Mouse (Mus musculus): Measurements from ENCODE around the gene Olfr1218. TPM values are rescaled to one million over a fixed set of nuclear protein-coding genes. Genes with fewer than 3 reads are reported as not detected.

Gene Olfr1218
- polyA plus RNA-seq, 1 experiment from 2014 or later: not detected

GRCm38 (mm10) chr2:89018240-89018639 is 42.7 kb downstream of the Olfr1218 start, which contains the start of gene Olfr1216:
Olfr1216 (minus strand) TSS chr2:89018340.
- Histone ChIP-seq H3K4me2 (ENCODE audit: low read length) (no peak within 1 kb of the TSS), H3K9me3 (ENCODE audit: control insufficient read depth, low read length) (no peaks in the 10 kb centered on the region), H3K4me3 (ENCODE audit: control insufficient read depth in 1 of 2, insufficient read depth in 1 of 2, low read depth in 1 of 2, low read length in 2 of 2) (no peak within 1 kb of the TSS), H3K27me3 (ENCODE audit: control insufficient read depth, insufficient read depth, low read length) (no peaks in the 10 kb centered on the region), H3K36me3 (ENCODE audit: control insufficient read depth, insufficient read depth, low read length) (no peaks in the 10 kb centered on the region), H3K9ac (ENCODE audit: low read length) (no peak within 1 kb of the TSS), H3K27ac (replicated peaks in 1 of 2; ENCODE audit: control insufficient read depth in 1 of 2, insufficient read depth in 1 of 2, low read depth in 2 of 2, low read length in 2 of 2) (no peak within 1 kb of the TSS), H3K4me1 (ENCODE audit: control insufficient read depth in 2 of 2, insufficient read depth in 2 of 2, low read length in 2 of 2) (no peaks in the 10 kb centered on the region)
- no peak for ATAC-seq (ENCODE audit: insufficient number of reproducible peaks, insufficient read depth, low FRiP score, low read depth)
- WGBS: 70% methylated on average over 1 of the region's 1 CpGs

DNA sequence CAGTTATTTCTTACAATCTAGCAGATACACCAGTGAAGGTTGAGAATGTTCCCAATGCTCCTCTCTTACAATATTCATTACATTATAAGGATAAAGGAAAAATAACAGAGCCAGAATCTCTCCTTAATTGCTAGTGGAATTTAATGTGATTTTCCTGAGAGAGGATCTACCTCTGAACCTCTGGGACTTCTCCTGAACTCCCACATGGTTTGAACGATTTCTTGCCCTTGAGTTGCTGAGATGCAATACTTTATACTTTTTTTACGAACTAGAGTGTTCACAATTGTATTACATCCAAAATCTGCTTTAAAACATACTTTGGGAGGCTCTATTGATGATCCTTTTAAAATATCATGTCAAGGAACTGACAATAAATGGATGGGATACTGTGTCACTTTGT is 54.1 kb downstream of the Olfr1218 start, which contains the start of gene Olfr1215:
Gene Olfr1215, minus strand, starts transcription at position 101 of the 400 bp plus-strand sequence.
- WGBS: 53% methylated on average over 2 of the region's 2 CpGs
- Histone ChIP-seq H3K4me1 (ENCODE audit: control insufficient read depth in 2 of 2, insufficient read depth in 2 of 2, low read length in 2 of 2) (no peaks in the 10 kb centered on the region), H3K27ac (replicated peaks in 1 of 2; ENCODE audit: control insufficient read depth in 1 of 2, insufficient read depth in 1 of 2, low read depth in 2 of 2, low read length in 2 of 2) (no peak within 1 kb of the TSS), H3K4me2 (ENCODE audit: low read length) (no peak within 1 kb of the TSS), H3K9ac (ENCODE audit: low read length) (no peak within 1 kb of the TSS), H3K27me3 (ENCODE audit: control insufficient read depth, insufficient read depth, low read length) (no peaks in the 10 kb centered on the region), H3K9me3 (ENCODE audit: control insufficient read depth, low read length) (no peaks in the 10 kb centered on the region), H3K36me3 (ENCODE audit: control insufficient read depth, insufficient read depth, low read length) (no peaks in the 10 kb centered on the region), H3K4me3 (ENCODE audit: control insufficient read depth in 1 of 2, insufficient read depth in 1 of 2, low read depth in 1 of 2, low read length in 2 of 2) (no peak within 1 kb of the TSS)
- no peak for ATAC-seq (ENCODE audit: insufficient number of reproducible peaks, insufficient read depth, low FRiP score, low read depth)

Other genes with a start within 250 kb of the Olfr1218 start
- gene Olfr1202, start 246.7 kb downstream of the Olfr1218 start, polyA plus RNA-seq (2014; fragmentation: Nextera tagmentation; extraction: Ambion mirVana): not detected in 2 replicates
- not detected in 2 replicates for gene Olfr1205, start 231.4 kb downstream of the Olfr1218 start, polyA plus RNA-seq (2014; fragmentation: Nextera tagmentation; extraction: Ambion mirVana)
- not detected in 2 replicates for gene Olfr1204, start 211.9 kb downstream of the Olfr1218 start, polyA plus RNA-seq (2014; fragmentation: Nextera tagmentation; extraction: Ambion mirVana)
- gene Olfr1206, start 198.0 kb downstream of the Olfr1218 start, polyA plus RNA-seq (2014; fragmentation: Nextera tagmentation; extraction: Ambion mirVana): not detected in 2 replicates
- not detected in 2 replicates for gene Olfr1208, start 158.9 kb downstream of the Olfr1218 start, polyA plus RNA-seq (2014; fragmentation: Nextera tagmentation; extraction: Ambion mirVana)
- not detected in 2 replicates for gene Olfr1209, start 146.0 kb downstream of the Olfr1218 start, polyA plus RNA-seq (2014; fragmentation: Nextera tagmentation; extraction: Ambion mirVana)
- gene Olfr1211, start 123.1 kb downstream of the Olfr1218 start, polyA plus RNA-seq (2014; fragmentation: Nextera tagmentation; extraction: Ambion mirVana): not detected in 2 replicates
- gene Olfr1212, start 107.2 kb downstream of the Olfr1218 start, polyA plus RNA-seq (2014; fragmentation: Nextera tagmentation; extraction: Ambion mirVana): not detected in 2 replicates
- gene Gm13762, start 80.9 kb downstream of the Olfr1218 start, polyA plus RNA-seq (2014; fragmentation: Nextera tagmentation; extraction: Ambion mirVana): not detected in 2 replicates
- not detected in 2 replicates for gene Olfr1214, start 68.5 kb downstream of the Olfr1218 start, polyA plus RNA-seq (2014; fragmentation: Nextera tagmentation; extraction: Ambion mirVana)
- gene Olfr1215, start 54.2 kb downstream of the Olfr1218 start, polyA plus RNA-seq (2014; fragmentation: Nextera tagmentation; extraction: Ambion mirVana): not detected in 2 replicates
- gene Olfr1216, start 42.8 kb downstream of the Olfr1218 start, polyA plus RNA-seq (2014; fragmentation: Nextera tagmentation; extraction: Ambion mirVana): not detected in 2 replicates
- gene Olfr1217, start 29.1 kb downstream of the Olfr1218 start, polyA plus RNA-seq (2014; fragmentation: Nextera tagmentation; extraction: Ambion mirVana): not detected in 2 replicates
- gene Olfr1219, start 22.3 kb upstream of the Olfr1218 start, polyA plus RNA-seq (2014; fragmentation: Nextera tagmentation; extraction: Ambion mirVana): not detected in 2 replicates
- not detected in 2 replicates for gene Olfr1220, start 45.6 kb upstream of the Olfr1218 start, polyA plus RNA-seq (2014; fragmentation: Nextera tagmentation; extraction: Ambion mirVana)
- not detected in 2 replicates for gene Olfr1221, start 56.1 kb upstream of the Olfr1218 start, polyA plus RNA-seq (2014; fragmentation: Nextera tagmentation; extraction: Ambion mirVana)
- gene Olfr1222, start 71.9 kb upstream of the Olfr1218 start, polyA plus RNA-seq (2014; fragmentation: Nextera tagmentation; extraction: Ambion mirVana): not detected in 2 replicates
- gene Olfr1223, start 90.4 kb upstream of the Olfr1218 start, polyA plus RNA-seq (2014; fragmentation: Nextera tagmentation; extraction: Ambion mirVana): not detected in 2 replicates
- gene Olfr1224-ps1, start 102.9 kb upstream of the Olfr1218 start, polyA plus RNA-seq (2014; fragmentation: Nextera tagmentation; extraction: Ambion mirVana): not detected in 2 replicates
- not detected in 2 replicates for gene Olfr1225, start 113.5 kb upstream of the Olfr1218 start, polyA plus RNA-seq (2014; fragmentation: Nextera tagmentation; extraction: Ambion mirVana)
- gene Olfr1226, start 138.9 kb upstream of the Olfr1218 start, polyA plus RNA-seq (2014; fragmentation: Nextera tagmentation; extraction: Ambion mirVana): not detected in 2 replicates
- gene Olfr1228, start 192.9 kb upstream of the Olfr1218 start, polyA plus RNA-seq (2014; fragmentation: Nextera tagmentation; extraction: Ambion mirVana): not detected in 2 replicates
- gene Olfr1229, start 226.8 kb upstream of the Olfr1218 start, polyA plus RNA-seq (2014; fragmentation: Nextera tagmentation; extraction: Ambion mirVana): not detected in 2 replicates
- gene Olfr1230, start 236.1 kb upstream of the Olfr1218 start, polyA plus RNA-seq (2014; fragmentation: Nextera tagmentation; extraction: Ambion mirVana): not detected in 2 replicates
- not detected in 2 replicates for gene Olfr1231, start 245.9 kb upstream of the Olfr1218 start, polyA plus RNA-seq (2014; fragmentation: Nextera tagmentation; extraction: Ambion mirVana)

All from heart, embryonic 14.5 days (tissue).